Mouse (Mus musculus) neural tube, embryonic 15.5 days (tissue): ENCODE measurements around the gene Fbxo48. TPM values are rescaled to one million over a fixed set of nuclear protein-coding genes. Genes with fewer than 3 reads are reported as not detected.

Experiments used
- ATAC-seq: fragments of 200-750 bp; cut with Nextera tagmentation; 2 replicates; pipeline ENCODE4 v1.8.0; 2017; ENCODE audit warnings: mild to moderate bottlenecking, moderate TSS enrichment, moderate library complexity; ENCODE audit not compliant: low FRiP score
- H3K27ac ChIP-seq: fragments of 300-500 bp; sonication (generic); replicated peaks from 2 replicates; pipeline ENCODE4 v1.5.1; 2015; ENCODE audit warnings: mild to moderate bottlenecking, inconsistent platforms
- H3K27me3 ChIP-seq: fragments of 300-500 bp; sonication (generic); replicated peaks from 2 replicates; pipeline ENCODE4 v1.6.1; 2015; ENCODE audit warnings: inconsistent platforms
- H3K36me3 ChIP-seq: fragments of 300-500 bp; sonication (generic); 2 replicates; pipeline ENCODE4 v1.6.1; 2015; ENCODE audit warnings: inconsistent platforms
- H3K4me1 ChIP-seq: fragments of 300-500 bp; sonication (generic); 2 replicates; pipeline ENCODE4 v1.6.1; 2015; ENCODE audit warnings: inconsistent platforms
- H3K4me2 ChIP-seq: fragments of 300-500 bp; sonication (generic); 2 replicates; pipeline ENCODE4 v1.6.1; 2015; ENCODE audit warnings: inconsistent platforms, mild to moderate bottlenecking, moderate library complexity
- H3K4me3 ChIP-seq: fragments of 300-500 bp; sonication (generic); replicated peaks from 2 replicates; pipeline ENCODE4 v1.5.1; 2015; ENCODE audit warnings: mild to moderate bottlenecking, inconsistent platforms
- H3K9ac ChIP-seq: fragments of 300-500 bp; sonication (generic); replicated peaks from 2 replicates; pipeline ENCODE4 v1.6.1; 2015; ENCODE audit warnings: mild to moderate bottlenecking, inconsistent platforms
- H3K9me3 ChIP-seq: fragments of 300-500 bp; sonication (generic); replicated peaks from 2 replicates; pipeline ENCODE4 v1.6.1; 2016; ENCODE audit warnings: inconsistent platforms
- WGBS: fragments of 180-500 bp; shearing (Covaris S2); methylation state at CpG from one replicate; pipeline ENCODE4 v1.1.7; 2015; ENCODE audit warnings: mixed read lengths; 5-methylcytosine and 5-hydroxymethylcytosine counted together
- polyA plus RNA-seq: library from polyadenylated mRNA; unstranded; fragments of >200 nt; fragmentation: Nextera tagmentation; extraction: Ambion mirVana; gene quantifications from 2 replicates; pipeline ENCODE4 v1.2.1, GENCODE M21; 2015

Gene Fbxo48
- 0.68 and 0.72 TPM in 2 replicates for polyA plus RNA-seq

DNA sequence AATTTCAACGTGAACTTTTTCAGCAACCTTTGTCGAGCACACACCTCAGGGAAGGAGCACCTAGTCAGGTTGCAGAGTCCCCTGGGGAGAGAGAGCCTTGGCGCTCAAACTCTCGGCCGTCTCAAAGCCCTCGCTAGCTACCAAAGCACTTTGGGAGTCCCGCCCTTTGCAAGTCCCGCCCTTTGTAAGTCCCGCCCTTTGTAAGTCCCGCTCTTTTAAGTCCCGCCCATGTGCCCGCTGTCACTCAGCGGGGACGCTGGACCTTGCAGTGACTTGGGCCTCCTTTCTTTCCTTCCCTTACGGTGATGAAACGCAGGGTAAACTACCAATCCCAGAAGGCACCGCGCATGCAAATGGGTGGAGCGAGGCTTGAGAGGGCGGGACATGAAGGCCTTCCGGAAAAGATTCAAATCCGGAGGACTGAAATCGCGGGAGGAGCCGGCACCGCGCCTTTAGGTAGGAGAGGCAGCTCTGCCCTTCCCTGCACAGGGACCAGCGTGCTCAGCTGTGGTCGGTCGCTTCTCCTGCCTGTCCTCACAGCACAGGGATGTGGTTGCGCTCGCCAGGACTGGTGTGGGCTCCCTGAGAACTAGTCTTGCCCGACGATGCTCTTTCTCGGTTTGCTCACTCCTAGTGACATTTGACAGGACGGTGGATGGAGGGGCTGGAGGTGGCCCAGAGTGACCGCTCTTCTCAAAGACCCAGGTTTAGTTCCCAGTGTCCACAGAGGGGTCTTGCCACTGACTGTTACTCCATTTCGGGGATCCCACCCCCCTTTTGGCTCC, at the start of gene Fbxo48:
TSS of gene Fbxo48 (plus strand) at position 400 of the 785 bp plus-strand sequence.
- peak; percentile 100 for ATAC-seq
- WGBS, result under 1% methylated on average over 38 of the region's 38 CpGs

DNA sequence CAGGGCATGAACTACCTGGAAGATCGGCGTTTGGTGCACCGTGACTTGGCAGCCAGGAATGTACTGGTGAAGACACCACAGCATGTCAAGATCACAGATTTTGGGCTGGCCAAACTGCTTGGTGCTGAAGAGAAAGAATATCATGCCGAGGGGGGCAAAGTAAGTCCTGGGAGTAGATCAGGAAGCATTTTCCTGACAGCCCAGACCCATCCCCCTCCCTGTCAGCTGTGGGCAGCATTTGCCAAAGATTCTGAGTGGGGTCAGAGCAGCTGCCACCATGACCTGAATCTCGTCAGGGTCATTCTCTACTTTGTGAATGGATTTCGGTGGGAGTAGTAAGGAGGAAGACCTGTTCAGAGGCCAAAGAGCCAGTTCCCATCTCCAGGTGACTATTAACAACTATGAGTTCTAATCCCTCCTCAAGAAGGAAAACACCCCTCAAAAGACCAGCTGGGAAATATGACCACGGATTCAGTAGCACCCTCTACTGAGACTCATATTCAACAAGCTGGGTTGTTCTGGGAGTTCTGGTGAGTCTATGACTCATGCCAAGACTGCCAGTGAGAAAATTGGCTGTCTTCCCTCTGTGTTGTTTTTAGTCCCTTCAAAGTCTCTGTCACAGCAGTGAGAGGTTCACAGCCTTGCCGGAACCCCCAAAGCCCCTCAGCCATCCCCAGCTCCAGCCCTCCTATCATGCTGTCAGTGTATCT, 46.7 kb upstream of the Fbxo48 start:
- no peaks in the 10 kb centered on the region for H3K9me3 ChIP-seq
- no peak overlapping the region for H3K9ac ChIP-seq
- no peak overlapping the region for H3K27ac ChIP-seq
- H3K4me3 ChIP-seq, result no peak overlapping the region
- no peak for ATAC-seq
- no peak overlapping the region for H3K4me2 ChIP-seq
- H3K36me3 ChIP-seq, result no peaks in the 10 kb centered on the region
- WGBS, result 84% methylated on average over 8 of the region's 8 CpGs
- H3K4me1 ChIP-seq, result no peaks in the 10 kb centered on the region
- no peaks in the 10 kb centered on the region for H3K27me3 ChIP-seq

More for the DNA sequence above, at the start of gene Fbxo48:
- H3K4me2 ChIP-seq, result peak within 1 kb of the TSS; percentile 91
- no peak within 1 kb of the TSS for H3K27ac ChIP-seq
- peak within 1 kb of the TSS; percentile 58 for H3K4me3 ChIP-seq
- no peaks in the 10 kb centered on the region for H3K27me3 ChIP-seq
- H3K9ac ChIP-seq, result peak within 1 kb of the TSS; percentile 45
- no peaks in the 10 kb centered on the region for H3K9me3 ChIP-seq
- H3K36me3 ChIP-seq, result no peaks in the 10 kb centered on the region
- H3K4me1 ChIP-seq, result peaks cover 13% of the 10 kb centered on the region

DNA sequence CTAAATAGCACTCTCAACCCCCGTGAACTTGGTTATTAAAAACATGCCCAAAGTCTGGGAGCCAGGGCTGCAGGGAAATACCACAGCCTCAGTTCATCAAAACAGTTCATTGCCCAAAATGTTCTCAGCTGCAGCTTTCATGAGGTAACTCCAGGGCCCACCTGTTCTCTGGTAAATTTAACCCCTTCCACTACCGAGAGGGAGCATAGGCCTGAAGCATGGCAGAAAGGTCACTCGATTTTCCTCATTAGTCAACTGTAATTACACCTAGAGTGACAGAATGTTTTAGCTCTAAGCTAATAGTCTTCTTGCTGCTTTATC, 46.2 kb upstream of the Fbxo48 start:
- Histone ChIP-seq H3K9me3 (no peaks in the 10 kb centered on the region), H3K4me2 (no peak overlapping the region), H3K27ac (no peak overlapping the region), H3K27me3 (no peaks in the 10 kb centered on the region), H3K36me3 (no peaks in the 10 kb centered on the region), H3K4me3 (no peak overlapping the region), H3K4me1 (no peaks in the 10 kb centered on the region), H3K9ac (no peak overlapping the region)
- 77% methylated on average over 3 of the region's 3 CpGs for WGBS
- ATAC-seq, result no peak

DNA sequence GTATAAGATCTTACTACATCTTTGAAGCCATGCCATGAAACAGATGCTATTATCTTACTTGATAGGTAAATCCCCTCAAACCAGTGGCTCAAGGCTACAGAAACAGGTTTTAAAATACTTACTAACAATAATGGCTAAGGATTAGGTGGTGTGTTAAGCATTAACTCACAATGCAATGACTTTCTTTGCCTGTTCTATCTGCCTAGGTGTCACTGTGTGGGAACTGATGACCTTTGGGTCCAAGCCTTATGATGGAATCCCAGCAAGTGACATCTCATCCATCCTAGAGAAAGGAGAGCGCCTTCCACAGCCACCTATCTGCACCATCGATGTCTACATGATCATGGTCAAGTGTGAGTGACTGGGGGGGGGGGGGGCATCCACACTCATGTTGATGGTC, 44.6 kb upstream of the Fbxo48 start:
- 100% methylated on average over 2 of the region's 2 CpGs for WGBS
- H3K4me2 ChIP-seq, result no peak overlapping the region
- no peak for ATAC-seq

DNA sequence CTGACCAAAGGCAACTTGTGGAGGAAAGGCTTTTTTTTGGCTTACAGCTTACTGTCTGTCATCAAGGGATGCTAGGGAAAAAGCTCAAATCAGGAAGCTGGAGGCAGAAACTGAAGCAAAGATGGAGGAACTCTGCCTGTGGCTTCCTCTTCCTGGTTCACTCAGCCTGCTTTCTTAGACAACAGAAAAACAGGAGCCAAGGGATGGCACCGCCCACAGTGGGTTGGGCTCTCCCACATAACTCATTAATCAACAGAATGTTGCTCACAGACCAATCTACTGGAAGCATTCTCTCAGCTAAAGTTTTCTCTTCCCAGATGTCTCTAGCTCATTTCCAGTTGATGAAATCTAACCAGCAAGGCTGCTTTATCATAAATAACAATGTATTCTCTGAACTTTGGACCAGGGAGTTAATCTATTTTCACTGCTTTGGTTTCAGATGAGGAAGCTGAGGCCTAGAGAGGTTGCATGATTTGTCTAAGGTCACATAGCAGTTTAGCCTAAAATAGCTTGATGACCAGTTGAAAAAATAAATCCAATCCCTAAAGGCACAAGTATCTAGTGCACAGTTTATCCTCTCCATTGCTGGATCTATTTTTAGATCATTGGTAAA, 43.6 kb upstream of the Fbxo48 start:
- WGBS, result 83% methylated on average over 1 of the region's 1 CpGs
- H3K27ac ChIP-seq, result no peak overlapping the region
- no peaks in the 10 kb centered on the region for H3K9me3 ChIP-seq
- no peak overlapping the region for H3K4me3 ChIP-seq
- H3K27me3 ChIP-seq, result no peaks in the 10 kb centered on the region
- H3K36me3 ChIP-seq, result no peaks in the 10 kb centered on the region
- ATAC-seq, result no peak
- H3K4me2 ChIP-seq, result no peak overlapping the region
- H3K4me1 ChIP-seq, result no peaks in the 10 kb centered on the region
- H3K9ac ChIP-seq, result no peak overlapping the region

More for the DNA sequence above, 44.6 kb upstream of the Fbxo48 start:
- Histone ChIP-seq H3K27me3 (no peaks in the 10 kb centered on the region), H3K4me1 (no peaks in the 10 kb centered on the region), H3K9ac (no peak overlapping the region), H3K4me3 (no peak overlapping the region), H3K27ac (no peak overlapping the region), H3K36me3 (no peaks in the 10 kb centered on the region), H3K9me3 (no peaks in the 10 kb centered on the region)

DNA sequence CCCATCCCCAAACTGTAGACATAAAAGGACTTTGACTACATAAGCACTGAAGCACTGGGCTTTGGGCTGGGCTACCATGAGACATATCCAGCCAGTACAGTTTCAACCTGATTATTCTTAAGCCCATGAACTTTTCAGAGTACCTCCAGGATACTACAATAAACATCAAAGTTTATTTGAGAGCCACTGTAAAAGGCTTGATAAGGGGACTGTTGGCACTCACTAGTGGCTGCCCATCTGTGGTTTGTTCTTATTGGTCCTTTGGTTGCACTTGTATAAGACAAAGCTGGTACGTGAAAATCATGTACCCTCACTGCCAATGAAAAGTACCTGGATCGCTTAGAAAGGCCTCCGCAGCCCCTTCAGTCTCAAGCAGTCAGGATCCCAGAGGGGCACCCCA, 36.4 kb upstream of the Fbxo48 start:
- Histone ChIP-seq H3K9me3 (no peaks in the 10 kb centered on the region), H3K4me2 (no peak overlapping the region), H3K4me3 (no peak overlapping the region), H3K9ac (no peak overlapping the region), H3K27ac (no peak overlapping the region), H3K4me1 (no peaks in the 10 kb centered on the region), H3K27me3 (no peaks in the 10 kb centered on the region), H3K36me3 (no peaks in the 10 kb centered on the region)
- ATAC-seq, result no peak
- 70% methylated on average over 3 of the region's 3 CpGs for WGBS

DNA sequence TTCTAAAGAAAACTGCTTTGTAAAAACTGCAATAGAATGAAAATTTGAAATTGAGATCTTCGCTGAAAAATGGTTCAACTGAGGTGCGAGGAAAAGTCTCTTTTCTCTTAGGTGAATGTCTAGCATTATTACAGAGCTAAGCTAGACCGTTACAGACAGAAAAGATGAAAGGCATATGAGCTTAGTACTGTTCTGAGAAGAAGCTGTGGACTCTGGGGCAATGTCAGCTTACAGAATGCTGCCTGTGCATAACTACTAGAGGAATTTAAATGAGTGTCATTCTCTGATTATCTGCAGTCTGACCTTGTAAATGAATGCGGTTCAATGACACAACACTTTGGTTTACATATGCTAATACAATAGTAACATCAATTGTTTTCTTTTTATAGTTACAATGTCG, 35.3 kb upstream of the Fbxo48 start:
- H3K4me1 ChIP-seq, result no peaks in the 10 kb centered on the region
- no peak overlapping the region for H3K4me2 ChIP-seq
- no peak overlapping the region for H3K27ac ChIP-seq
- ATAC-seq, result no peak
- H3K27me3 ChIP-seq, result no peaks in the 10 kb centered on the region
- no peaks in the 10 kb centered on the region for H3K36me3 ChIP-seq
- no peak overlapping the region for H3K9ac ChIP-seq
- 70% methylated on average over 5 of the region's 5 CpGs for WGBS
- H3K9me3 ChIP-seq, result no peaks in the 10 kb centered on the region
- H3K4me3 ChIP-seq, result no peak overlapping the region

DNA sequence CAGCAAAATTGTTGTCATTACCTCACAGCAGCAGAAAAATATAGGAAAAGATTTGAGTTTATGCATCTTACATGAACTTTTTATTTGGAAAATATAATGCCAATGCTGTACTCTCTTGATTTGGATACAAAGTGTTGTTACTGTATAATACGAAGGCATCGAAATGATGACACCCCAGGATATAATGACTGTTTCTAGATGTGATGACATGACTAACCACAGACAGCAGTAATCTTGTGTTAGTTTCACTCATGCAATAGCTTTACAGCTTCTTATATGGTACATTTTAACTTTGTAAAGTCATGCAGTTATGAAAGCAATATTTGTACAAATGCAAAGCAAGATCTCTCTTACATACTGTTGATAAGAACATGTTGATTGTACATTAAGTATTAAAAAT, 33.7 kb upstream of the Fbxo48 start:
- H3K4me1 ChIP-seq, result no peaks in the 10 kb centered on the region
- 97% methylated on average over 2 of the region's 2 CpGs for WGBS
- no peak overlapping the region for H3K4me2 ChIP-seq
- H3K27ac ChIP-seq, result no peak overlapping the region
- H3K9me3 ChIP-seq, result no peaks in the 10 kb centered on the region
- no peak overlapping the region for H3K9ac ChIP-seq
- no peak for ATAC-seq
- H3K4me3 ChIP-seq, result no peak overlapping the region
- no peaks in the 10 kb centered on the region for H3K36me3 ChIP-seq
- no peaks in the 10 kb centered on the region for H3K27me3 ChIP-seq

DNA sequence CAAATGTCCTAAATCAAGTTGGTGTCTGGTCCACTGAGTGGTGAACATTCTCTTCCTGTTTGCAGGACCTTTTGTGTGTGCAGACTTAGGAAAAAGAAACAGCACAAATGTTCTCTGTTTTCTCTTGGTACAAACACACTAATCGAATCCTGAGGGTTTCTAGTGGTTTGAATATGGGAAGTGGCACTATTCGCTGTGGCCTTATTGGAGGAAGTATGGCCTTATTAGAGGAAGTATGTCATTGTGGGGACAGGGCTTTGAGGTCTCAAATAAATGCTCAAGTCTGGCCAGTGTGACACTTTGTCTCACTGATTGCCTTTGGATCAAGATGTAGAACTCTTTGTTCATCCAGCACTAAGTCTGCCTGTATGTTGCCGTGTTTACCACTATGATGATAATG, 19.0 kb upstream of the Fbxo48 start:
- no peaks in the 10 kb centered on the region for H3K36me3 ChIP-seq
- H3K4me2 ChIP-seq, result no peak overlapping the region
- no peaks in the 10 kb centered on the region for H3K9me3 ChIP-seq
- H3K9ac ChIP-seq, result no peak overlapping the region
- 93% methylated on average over 3 of the region's 3 CpGs for WGBS
- H3K27ac ChIP-seq, result no peak overlapping the region
- no peaks in the 10 kb centered on the region for H3K27me3 ChIP-seq
- ATAC-seq, result no peak
- H3K4me1 ChIP-seq, result no peaks in the 10 kb centered on the region
- no peak overlapping the region for H3K4me3 ChIP-seq

DNA sequence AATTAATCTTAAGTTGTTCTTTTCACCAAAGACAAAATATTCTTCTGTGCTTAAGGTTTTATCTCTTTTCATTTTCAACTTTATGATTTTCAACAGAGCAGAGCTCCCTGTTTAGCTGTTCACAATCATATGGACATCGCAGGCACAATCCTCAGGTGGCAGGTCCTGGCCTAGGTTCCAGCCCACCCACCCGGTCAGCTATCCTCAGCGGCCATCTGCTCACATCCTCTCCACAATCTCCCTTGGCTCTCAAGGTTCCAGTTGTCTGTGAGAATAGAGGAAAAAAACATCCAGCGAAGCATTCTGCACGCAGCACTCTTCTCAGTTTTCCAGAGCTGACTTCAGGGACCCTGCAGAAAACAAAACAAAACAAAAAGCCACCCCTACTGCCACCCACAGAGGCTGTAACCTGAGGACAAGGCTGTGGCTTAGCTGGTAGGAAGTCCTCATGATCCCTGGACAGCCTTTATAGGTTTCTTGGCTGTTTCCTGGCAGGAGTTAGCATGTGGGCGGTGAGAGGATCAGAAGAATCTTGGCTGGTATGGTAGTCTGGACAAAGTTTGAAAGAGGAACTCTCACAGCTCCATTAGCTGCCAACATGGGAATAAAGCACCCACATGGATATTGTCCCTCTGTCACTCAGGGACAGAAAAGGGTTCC, 15.5 kb upstream of the Fbxo48 start:
- no peaks in the 10 kb centered on the region for H3K36me3 ChIP-seq
- H3K27me3 ChIP-seq, result no peaks in the 10 kb centered on the region
- no peak overlapping the region for H3K4me2 ChIP-seq
- 79% methylated on average over 6 of the region's 6 CpGs for WGBS
- H3K9me3 ChIP-seq, result no peaks in the 10 kb centered on the region
- H3K4me1 ChIP-seq, result no peaks in the 10 kb centered on the region
- H3K27ac ChIP-seq, result no peak overlapping the region
- H3K9ac ChIP-seq, result no peak overlapping the region
- no peak overlapping the region for H3K4me3 ChIP-seq
- no peak for ATAC-seq

DNA sequence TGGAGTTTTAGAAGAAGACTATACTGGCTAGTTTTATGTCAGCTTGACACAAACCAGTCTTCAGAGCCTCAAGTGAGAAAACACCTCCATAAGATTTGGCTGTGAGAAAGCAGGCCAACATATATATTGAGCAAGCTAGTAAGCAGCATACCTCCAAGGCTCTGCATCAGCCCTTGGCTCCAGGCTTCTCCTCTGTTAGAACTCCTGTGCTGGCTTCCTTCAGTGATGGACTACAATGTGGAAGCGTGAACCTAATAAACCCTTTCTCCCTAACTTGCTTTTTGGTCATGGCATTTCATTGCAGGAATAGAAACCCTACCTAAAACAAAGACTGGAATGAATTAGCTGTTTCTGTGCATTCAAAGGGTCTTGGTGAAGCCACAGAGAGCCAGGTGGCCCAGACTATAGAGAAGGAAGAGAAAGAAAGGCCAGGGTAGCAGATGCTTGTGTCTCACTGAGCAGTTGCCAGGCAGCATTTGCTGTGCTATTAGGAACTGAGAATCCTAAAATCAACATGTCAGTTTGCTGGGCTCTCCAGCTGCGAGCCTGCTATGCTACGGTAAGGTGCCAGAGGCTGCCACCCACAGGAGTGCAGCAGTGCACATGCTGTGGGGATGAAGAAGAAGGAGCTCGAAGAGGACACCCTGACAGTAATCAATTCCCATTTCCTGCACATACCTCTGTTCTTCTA, 9.9 kb upstream of the Fbxo48 start:
- 18% methylated on average over 4 of the region's 4 CpGs for WGBS

More for the DNA sequence above, 9.9 kb upstream of the Fbxo48 start:
- peaks cover 11% of the 10 kb centered on the region for H3K4me1 ChIP-seq
- H3K36me3 ChIP-seq, result no peaks in the 10 kb centered on the region
- peak; percentile 81 for ATAC-seq
- H3K9me3 ChIP-seq, result no peaks in the 10 kb centered on the region
- no peak overlapping the region for H3K4me3 ChIP-seq
- H3K9ac ChIP-seq, result no peak overlapping the region
- no peak overlapping the region for H3K4me2 ChIP-seq
- H3K27me3 ChIP-seq, result no peaks in the 10 kb centered on the region
- peak overlapping the region; percentile 33; the same call in 1 of the 2 replicates for H3K27ac ChIP-seq
